Mouse (Mus musculus) T-helper 1 cell (primary cell): Measurements from ENCODE around the gene Rai14.

ENCODE experiments used
- in situ Hi-C: fragments of 300-600 bp; cut with MboI, MseI; formaldehyde crosslinking; loops from one replicate; pipeline ENCODE4 v1.15.1; 2025; ENCODE audit warnings: high pct_unique_total_duplicates

Gene Rai14

GRCm38 (mm10) chr15:10714409-10715138 lies at the start of gene Rai14:
Rai14 (minus strand) TSS chr15:10714624.
- in situ Hi-C loops: no loop called here

GRCm38 (mm10) chr15:10761441-10761840 lies 47.0 kb upstream of the Rai14 start:
- in situ Hi-C loops: no loop called here

- in situ Hi-C loops: no loop called here
Measured at GRCm38 (mm10) chr15:10760006-10760405, 45.6 kb upstream of the Rai14 start.

DNA sequence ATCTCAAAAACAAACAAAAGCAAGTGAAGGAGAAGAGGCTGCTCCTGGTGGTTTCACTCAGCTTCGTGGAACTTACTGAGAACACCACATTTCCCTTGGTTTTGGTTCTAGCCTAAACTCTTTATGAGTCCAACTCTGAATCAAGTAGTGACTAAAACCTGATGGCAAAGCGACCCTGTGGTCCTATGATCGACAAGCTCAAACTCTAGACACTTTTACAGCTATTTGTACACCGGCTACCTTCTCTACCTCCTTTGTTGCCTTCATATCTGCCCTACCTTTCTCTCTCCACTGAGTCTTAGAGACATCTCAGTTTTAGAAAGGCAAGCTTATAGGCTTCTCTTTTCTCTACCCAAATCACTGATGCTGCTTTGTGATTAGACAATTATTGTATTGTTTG lies 45.0 kb upstream of the Rai14 start:
- in situ Hi-C loops: no loop called here

DNA sequence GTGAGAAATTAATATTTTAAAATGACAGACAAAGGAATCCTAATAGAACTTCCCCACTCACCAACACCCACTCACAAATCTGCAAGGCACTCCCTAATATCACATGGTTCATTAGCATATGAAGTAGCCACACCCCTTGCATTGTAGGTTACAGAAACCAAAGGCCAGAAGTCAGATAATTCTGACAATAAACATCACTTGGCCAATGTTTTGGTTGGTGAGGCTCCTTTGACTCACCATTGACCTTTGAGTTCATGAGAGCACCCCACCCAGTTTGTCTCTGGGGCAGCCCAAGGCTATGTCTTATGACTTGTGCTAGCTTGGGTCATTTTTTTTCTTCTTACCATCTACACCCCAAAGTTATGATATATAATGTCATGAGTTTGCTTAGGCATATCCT lies 44.4 kb upstream of the Rai14 start:
- in situ Hi-C loops: no loop called here

- in situ Hi-C loops: no loop called here
Measured at GRCm38 (mm10) chr15:10751141-10751540, 36.7 kb upstream of the Rai14 start.

- in situ Hi-C loops: no loop called here
Measured at GRCm38 (mm10) chr15:10750339-10750738, 35.9 kb upstream of the Rai14 start.

GRCm38 (mm10) chr15:10749678-10750077 lies 35.3 kb upstream of the Rai14 start:
- in situ Hi-C loops: no loop called here

DNA sequence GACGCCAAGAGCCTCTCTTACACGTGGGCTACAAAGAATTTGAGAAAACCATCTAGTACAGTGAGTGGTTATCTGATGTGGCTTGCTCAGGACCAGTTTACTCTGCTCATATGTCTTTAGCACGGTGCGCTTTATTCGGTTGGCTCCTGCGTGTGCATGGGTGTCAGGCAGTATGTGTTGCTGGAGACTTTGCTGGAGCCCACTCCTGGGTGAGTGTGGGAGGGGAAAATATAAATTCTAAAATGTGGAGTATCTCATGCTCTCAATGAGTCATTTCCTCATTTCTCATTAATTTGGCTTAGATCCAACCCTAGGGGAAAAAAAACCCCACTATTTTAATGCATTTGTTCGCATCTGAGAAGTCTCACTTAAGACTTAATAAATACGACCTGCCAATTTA lies 33.2 kb upstream of the Rai14 start:
- in situ Hi-C loops: no loop called here

DNA sequence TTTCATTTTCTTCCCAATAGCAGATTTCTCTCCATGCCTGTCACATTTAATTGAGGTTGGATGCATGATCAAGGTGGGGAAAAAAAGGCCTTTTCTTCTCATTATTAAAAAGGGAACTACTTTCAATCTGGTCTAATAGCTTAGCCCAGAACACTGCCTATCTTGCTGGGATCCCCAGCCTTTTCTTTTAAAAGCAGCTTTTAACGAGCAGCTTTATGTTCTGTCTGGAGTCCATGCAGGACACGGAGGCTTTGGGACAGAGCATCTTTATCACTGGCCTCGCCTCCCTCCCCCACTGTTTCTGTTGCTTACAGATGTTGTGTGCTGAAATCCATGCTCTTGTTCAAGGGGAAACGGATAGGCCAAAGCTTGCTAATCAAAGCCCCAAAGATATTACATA lies 32.8 kb upstream of the Rai14 start:
- in situ Hi-C loops: no loop called here

DNA sequence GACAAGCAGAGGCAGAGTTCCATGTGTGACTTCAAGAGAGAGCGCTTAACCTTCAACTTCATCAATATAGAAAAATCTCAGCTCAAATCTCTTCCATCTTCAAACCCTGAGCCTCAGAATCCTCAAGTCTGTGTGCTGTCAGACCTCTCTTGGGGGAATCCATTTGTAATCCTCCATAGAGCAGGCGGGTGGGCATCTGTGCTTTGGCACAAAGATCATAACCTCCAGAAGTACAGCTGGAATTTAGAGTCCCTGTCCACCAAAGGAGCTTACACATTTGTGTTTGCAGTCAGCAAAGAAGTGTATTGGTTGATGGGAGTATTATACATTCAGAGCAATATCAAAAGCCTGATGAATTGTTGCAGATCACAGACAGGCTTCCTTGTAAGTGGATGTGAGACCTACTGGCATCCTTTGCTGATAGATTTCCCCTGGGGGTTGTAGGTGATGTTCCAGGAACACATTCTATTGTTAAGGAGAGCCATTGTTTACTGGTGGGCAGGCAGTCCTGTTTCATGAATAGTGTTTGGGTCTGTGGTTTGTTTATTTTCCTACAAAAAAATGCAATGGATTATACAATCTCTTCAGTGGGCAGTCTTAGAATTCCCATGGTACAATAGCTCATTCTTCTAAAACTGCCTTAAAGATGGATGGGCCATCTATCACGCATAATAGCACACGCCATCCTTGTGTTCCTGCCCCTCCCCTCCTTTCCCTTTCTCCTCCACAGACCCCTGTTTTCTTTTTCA lies 32.1 kb upstream of the Rai14 start:
- in situ Hi-C loops: no loop called here

DNA sequence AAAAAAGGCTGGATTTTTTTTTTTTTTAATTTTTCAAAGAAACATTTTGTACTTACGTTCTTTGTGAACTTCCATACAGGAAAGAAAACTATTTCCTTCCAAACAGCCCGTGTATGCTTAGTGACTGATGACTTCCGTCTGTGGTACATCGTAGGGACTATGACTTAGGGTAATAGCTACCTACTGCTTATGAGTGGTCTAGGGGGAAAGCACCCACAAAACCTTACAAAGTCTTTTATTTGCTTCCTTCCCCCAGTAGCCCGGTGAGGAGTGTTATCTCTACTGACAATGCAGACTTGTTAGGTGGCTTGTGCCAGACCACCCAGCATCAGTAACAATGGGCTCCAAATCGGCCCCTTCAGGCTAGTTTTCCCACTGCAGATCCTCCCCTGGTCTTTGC lies 28.0 kb upstream of the Rai14 start:
- in situ Hi-C loops: no loop called here

GRCm38 (mm10) chr15:10739279-10739678 lies 24.9 kb upstream of the Rai14 start:
- in situ Hi-C loops: no loop called here

GRCm38 (mm10) chr15:10738354-10739142 lies 24.1 kb upstream of the Rai14 start:
- in situ Hi-C loops: no loop called here

DNA sequence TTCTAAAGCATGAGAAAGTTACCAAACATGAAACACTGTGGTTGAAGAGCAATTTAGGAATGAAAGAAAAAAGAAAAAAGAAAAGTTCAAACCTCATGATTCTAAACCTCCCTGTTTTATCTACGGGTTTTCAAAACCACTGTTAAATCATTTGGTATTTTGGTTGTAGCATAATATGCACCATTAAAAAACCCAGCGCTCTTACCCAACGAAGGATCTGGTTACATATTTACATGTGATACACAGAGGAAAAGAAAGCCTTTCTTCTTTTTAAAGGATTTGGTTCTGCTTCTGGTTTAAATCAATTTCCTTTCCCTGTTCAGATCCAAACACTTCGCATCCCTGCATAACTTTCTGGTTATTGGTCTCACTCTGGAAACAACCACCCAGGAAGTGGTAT lies 21.5 kb upstream of the Rai14 start:
- in situ Hi-C loops: no loop called here

GRCm38 (mm10) chr15:10735216-10735615 lies 20.8 kb upstream of the Rai14 start:
- in situ Hi-C loops: no loop called here

- in situ Hi-C loops: no loop called here
Measured at GRCm38 (mm10) chr15:10731398-10731797, 17.0 kb upstream of the Rai14 start.

- in situ Hi-C loops: no loop called here
Measured at GRCm38 (mm10) chr15:10726272-10726671, 11.8 kb upstream of the Rai14 start.

DNA sequence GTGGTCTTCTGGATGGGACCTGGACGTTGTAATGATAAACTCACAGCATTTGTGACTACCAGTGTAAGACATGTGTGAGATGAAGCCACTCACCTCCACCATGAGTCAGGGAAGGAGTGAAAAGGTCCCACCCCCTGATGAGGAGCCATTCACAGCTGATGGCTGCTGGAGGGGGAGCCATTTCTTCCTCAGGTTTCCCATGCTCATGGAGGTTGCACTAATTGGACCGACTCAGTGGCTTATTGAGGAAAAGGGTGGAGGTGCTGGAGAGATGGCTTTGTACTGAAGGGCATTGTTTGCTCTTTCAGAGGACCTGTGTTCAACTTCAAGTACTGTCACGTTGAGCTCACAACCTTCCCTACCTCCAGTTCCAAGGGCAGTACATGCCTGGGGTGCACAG lies 10.4 kb upstream of the Rai14 start:
- in situ Hi-C loops: no loop called here

DNA sequence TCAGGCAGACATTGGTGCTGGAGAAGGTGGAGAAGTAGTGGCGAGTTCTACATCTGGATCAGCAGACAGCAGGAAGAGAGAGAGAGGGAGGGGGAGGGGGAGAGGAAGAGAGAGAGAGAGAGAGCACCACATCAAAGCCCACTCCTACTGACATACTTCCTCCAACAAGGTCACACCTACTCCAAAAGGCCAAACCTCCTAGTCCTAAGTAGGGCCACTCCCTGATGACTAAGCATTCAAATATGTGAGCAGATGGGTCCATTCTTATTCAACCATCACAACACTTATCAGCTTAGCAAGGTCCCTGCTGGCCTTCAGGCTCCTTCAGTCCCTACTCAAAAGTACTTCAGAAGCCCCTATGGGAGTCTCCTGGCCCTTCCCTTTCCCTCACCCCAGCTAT lies 9.1 kb upstream of the Rai14 start:
- in situ Hi-C loops: no loop called here

- in situ Hi-C loops: no loop called here
Measured at GRCm38 (mm10) chr15:10722629-10723339, 8.4 kb upstream of the Rai14 start.

DNA sequence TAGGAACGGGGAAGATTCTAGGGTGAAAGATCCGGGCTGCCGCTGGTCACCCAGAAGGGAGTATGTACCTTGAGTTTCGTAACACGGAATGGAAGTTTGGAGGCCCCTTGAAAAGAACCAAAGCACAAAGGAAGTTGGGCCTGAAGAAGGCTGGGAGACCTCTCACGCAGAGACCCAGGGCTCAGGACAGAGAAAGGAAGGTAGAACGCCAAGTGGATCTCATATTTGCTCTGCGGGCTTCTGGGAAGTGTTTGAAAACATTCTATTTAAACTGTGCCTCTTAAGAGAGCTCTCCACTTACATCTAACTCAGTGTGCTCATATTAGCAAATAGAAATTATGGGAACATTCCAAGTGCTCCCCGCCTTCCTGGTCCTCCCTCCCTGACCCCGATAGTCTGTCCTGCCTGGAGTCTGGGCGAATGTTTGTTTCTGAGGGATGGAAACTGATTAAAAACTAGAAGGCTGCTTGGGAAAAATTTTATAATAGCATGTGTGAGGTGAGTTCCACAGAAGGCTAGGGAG lies 6.9 kb upstream of the Rai14 start:
- in situ Hi-C loops: no loop called here
